Mouse (Mus musculus): Measurements from ENCODE around the gene Fcgrt.

DNA sequence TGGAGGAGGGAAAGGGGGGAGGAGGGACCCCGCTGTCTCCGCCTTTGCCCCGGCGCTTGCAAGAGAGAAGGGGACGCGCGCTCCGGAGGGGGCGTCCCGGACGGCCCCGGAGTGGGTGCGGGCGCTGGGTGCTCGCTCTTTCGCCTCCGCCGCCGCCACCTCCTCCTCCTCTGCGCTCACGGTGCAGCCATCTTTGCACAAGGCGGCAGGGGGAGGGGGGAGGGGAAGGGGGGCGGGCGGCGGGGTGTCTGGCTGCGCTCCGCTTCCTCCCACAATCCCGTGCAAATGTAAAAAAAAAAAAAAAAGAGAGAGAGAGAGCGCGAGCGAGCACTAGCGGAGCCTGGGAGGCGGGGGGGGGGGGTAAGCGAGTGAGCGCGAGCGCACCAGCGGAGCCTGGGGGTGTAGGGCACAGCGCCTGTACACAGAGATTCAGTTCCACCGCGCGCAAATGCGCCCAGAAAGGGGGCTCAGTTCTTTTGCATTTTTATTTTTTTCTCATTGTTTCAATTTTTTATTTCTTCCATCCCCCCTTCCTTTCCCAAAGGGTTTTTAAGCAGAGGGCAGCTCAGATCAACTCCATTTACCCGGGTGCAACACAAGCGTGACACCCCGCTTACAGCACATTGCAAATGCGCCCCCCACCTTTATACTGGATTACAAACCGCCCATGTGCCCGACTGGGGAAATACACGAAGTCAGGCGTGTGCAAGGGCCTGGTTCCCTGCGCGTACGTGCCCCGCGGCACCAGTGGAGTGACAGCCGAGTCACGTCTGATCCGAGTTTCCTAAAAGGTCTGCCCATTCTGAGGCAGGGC lies 50.3 kb downstream of the Fcgrt start:
- TF ChIP-seq POLR2A (IDR thresholded peaks at IDR 0.05; ENCODE audit: extremely low read depth, insufficient read depth, low read length): peak; percentile 49; the same call in 1 of the 2 replicates
- no peak for TF ChIP-seq CTCF (IDR thresholded peaks at IDR 0.05; ENCODE audit: extremely low read depth, insufficient read depth, low read length)
